Mouse (Mus musculus) C2C12 (cell line): Measurements from ENCODE around the gene Gad1.

Experiments used
- CEBPB ChIP-seq: IDR thresholded peaks from one replicate; pipeline ENCODE4 v1.6.1; 2011; ENCODE audit warnings: low read depth, mild to moderate bottlenecking, control low read depth, moderate library complexity
- CTCF ChIP-seq: IDR thresholded peaks from one replicate; pipeline ENCODE4 v1.5.1; 2011; ENCODE audit not compliant: control insufficient read depth, insufficient read depth, insufficient read length
- FOSL1 ChIP-seq: IDR thresholded peaks from one replicate; pipeline ENCODE4 v1.8.0; 2011; ENCODE audit warnings: mild to moderate bottlenecking, low read length; ENCODE audit not compliant: poor library complexity, insufficient read depth, severe bottlenecking
- MYOG ChIP-seq: IDR thresholded peaks from one replicate; pipeline ENCODE4 v1.6.1; 2011; ENCODE audit not compliant: control insufficient read depth, insufficient read length; ENCODE audit errors: extremely low read depth
- USF1 ChIP-seq: IDR thresholded peaks from one replicate; pipeline ENCODE4 v1.6.1; 2011; ENCODE audit warnings: low read depth, mild to moderate bottlenecking, control low read depth, moderate library complexity

GRCm38 (mm10) chr2:70629339-70629761, 76.5 kb downstream of the Gad1 start:
- TF ChIP-seq CTCF, result no peak
- no peak for TF ChIP-seq MYOG
- TF ChIP-seq USF1, result no peak
- no peak for TF ChIP-seq CEBPB
- TF ChIP-seq FOSL1, result no peak
